Mouse (Mus musculus) heart, postnatal 10 days (tissue): Measurements from ENCODE around the gene Sord. TPM values are rescaled to one million over a fixed set of nuclear protein-coding genes. Genes with fewer than 3 reads are reported as not detected.
"Not testable (repeated sequence)": the region's sequence is repeated elsewhere in the genome, so short reads cannot be mapped to it uniquely, and the experiment has no call there.

Source experiments
- DNase-seq, 2 experiments: peaks; one replicate each; pipeline ENCODE4 v3.0.0; 2021
- intact Hi-C: fragments of 180-260 bp; cut with DNase I; formaldehyde crosslinking; loops from one replicate; pipeline ENCODE4 v1.15.1; 2025
- total RNA-seq, 2 experiments: library from RNA; stranded (reverse); gene quantifications; 2 replicates each; pipeline ENCODE4 v1.2.3; 2021

Sord gene
- 100 to 1,000 TPM in 1 of 2 experiments, 10 to 100 TPM in 1; 88.5 to 113 TPM for total RNA-seq

DNA sequence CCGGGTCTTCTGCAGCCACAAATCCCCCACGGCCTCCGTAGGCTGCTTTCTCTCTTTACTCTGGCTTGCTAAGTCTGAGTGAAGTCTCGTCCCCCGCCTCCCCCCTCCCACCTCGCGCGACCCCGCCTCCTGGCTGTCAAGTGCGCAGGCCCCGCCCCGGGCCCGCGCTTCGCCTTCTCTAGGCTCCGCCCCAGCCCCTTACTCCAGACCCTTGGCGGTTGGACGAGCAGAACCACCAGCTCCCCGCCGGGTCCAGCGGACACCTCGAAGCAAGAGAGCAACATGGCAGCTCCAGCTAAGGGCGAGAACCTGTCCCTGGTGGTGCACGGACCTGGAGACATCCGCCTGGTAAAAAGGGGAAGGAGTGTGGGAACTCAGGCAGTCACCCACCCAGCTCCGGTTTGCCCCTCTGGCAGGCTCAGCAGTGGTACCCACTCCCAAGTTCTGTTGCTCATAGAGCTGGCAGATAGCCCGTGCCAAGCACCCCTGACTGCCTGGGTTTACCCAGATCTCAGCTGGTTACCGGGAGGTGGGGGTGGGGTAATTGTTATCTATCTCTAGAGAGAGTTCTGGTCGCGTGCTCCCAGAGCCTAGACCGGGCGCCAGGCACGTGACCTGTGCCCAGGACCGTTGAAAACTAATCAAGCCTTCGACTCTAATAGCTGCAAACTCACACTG is at the start of gene Sord:
Gene Sord, plus strand, starts transcription at position 139 of the 678 bp plus-strand sequence.
- intact Hi-C loops, result no loop called here
- DNase-seq, result peak; percentile 81 to 85

DNA sequence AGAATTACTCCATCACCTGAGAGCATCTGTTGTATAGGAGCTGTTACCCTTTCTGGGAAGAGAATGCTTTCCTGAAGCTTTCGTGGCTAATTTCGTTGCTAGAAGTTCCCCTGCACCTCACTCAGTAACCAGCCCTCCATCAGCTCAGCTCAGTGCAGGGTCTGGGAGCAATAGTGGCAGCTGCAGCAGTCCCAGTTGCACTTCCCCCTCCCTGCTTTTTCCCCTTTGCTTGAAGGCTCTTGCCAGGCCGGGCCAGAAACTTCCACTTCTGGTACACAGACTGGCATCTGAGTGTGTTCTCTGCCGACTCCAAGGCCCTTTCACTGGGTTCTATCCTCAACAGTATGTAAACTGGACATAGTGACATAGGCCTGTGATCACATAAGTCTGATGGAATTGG is 49.5 kb upstream of the Sord start:
- no peak for DNase-seq
- intact Hi-C loops, result no loop called here

DNA sequence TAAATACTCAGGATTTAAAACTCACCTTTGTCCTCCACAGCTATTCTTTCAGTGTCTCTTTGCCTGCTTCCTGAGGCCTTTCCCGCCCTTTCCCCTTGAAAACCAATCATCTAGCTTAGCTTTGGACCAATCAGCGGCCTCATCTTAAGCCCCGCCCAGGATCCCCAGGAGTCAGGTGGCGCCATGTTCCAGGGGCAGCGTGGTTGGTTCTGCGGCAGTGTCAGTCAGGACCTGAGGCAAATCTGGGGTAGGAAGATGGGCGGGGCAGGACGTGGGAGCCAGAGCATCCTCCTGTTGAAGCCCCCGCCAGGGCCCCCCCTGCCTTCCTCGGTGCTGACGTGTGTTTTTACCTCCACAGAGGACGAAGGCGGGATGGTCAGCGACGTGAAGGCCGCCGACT is 48.4 kb upstream of the Sord start, which contains the start of the genes Patl2 and Terb2:
Gene Patl2, minus strand, starts transcription at position 84 of the 400 bp plus-strand sequence.
Gene Terb2, plus strand, starts transcription at position 167 of the 400 bp plus-strand sequence.
- no peak for DNase-seq
- intact Hi-C loops, result no loop called here

DNA sequence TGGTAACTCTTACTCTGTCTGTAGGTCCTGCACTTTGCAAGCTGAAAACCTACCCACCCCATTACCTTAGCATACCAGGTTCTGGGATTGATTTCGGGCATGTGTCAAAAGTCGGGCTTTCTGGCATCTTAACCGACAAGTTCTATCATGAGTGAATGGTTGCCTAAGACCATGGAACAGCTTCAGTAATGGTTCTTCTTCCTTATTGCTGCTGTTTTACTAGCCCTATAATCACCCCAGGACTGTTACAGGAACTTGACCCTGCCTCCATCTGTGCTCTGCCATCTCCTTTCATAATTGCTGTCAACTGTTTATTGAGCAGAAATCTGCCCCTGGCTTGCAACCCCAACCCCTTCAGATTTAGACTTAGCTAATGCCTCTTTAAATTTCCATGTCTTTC is 47.8 kb upstream of the Sord start:
- intact Hi-C loops, result no loop called here
- DNase-seq, result no peak

DNA sequence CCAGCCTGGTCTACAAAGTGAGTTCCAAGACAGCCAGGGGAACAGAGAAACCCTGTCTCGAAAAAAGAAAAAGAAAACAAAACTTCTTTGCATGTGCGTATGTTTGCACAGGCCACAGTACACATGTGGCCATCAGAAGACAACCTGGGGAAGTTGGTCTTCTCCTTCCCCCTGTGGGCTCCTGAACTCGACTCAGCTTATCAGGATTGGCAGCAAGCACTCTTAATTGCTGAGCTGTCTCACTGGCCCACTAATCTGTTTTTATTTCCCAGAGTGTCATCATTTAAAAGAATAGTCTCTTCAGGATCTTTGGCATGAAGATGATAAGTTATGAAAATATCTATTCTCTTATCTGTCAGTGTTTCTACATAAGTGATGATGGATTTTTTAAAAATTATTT is 42.7 kb upstream of the Sord start:
- no peak for DNase-seq
- intact Hi-C loops, result loop anchor here (10.0 kb wide), 1 partner anchor 433 kb away; no protein-coding TSS in a partner anchor

DNA sequence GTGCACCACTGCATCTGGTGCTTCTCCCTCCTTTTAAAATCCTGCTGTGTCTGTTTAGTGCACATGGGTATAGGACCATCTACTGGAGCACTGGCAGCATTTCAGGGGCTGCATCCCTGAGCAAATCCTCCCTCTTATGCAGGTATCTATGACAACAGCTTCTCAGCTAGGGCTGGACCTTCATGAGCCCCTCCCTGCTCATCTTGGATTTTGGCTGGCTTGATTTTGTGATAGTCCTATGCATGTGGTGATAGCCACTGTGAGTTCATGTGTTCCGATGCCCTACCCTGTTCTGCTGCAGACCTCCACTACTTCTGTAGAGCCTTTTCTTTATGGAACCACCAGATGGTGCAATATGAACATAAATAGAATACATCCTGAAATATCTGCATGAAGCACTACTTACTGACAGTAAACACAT is 40.0 kb upstream of the Sord start:
- DNase-seq, result peak; percentile 9 to 32

DNA sequence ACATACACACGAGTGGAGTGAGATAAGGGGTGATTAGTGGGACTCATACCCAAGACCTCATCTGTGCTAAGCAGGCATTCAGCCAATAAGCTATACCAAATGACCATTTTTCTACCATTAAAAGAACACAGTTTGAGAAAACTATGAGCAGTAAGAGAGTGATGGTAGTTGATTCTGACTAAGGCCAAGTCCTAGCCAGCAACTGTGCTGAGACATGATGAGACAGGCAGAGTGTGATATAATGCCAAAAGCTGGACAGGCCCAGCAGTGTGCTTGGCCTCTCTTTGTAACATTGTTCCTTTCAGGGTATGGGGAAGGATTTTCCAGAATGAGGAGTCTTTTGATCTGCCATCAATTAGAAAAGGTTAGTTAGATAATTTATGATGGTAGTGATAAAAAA is 33.0 kb upstream of the Sord start:
- intact Hi-C loops, result no loop called here
- DNase-seq, result no peak

More for the DNA sequence above, 40.0 kb upstream of the Sord start:
- intact Hi-C loops, result loop anchor here (1.0 to 10.0 kb wide), 4 partner anchors 50 to 430 kb away; no protein-coding TSS in a partner anchor

DNA sequence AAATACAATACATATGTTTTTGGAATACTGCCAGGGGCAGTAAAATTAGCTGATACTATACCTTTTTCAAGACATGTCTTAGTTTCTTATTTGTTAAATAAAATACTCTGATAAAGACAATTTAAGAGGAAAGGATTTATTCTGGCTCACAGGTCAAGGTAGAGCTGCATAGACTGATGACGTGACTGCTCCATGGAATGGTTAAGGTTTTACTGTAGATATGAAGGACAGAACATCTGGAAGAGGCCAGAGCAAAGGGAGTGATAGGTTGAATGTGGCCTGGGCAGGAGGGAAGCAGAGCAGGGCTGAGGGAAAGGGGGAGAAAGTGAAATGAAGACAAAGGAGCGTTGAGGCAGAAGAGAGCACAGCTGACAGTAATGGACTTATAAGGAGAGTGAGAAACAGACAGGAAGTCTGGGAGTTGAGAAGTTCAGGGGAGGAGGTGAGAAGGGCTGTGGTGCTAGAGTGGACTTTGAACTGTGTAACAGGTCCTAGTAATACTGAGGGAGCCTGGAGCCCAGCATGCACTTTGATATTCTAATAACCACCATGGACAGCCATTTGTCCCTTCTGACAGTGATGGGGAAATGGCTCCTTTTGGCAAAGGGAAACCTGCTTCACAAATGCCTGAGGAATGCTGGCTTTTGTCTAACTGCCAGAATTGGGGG is 28.0 kb upstream of the Sord start:
- DNase-seq, result no peak
- intact Hi-C loops, result no loop called here

DNA sequence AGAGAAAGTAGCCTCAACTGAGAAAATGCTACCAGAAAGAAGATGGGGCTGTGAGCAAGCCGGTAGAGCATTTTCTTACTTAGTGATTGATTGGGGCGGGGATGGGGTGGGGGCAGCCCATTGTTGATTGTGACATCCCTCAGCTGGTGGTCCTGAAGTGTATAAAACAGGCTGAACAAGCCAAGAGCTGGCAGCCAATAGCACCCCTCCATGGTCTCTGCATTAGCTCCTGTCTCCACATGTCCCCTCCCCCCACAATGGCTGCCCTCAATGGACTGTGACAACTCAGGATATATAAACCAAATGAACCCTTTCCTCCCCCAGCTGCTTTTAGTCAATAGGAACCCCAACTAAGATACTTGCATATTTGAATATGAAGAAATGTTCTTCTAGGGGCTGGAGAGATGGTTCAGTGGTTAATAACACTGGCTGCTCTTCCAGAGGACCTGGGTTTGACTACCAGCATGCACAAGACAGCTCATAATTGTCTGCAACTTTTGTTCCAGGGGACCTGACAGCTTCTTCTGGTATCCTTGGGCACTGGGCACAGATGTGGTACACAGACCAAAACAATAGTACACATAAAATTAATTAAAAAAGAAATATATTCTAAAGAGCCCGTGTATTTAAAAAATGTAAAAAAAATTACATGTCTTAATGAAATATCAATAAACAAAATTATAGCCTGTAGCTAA is 23.9 kb upstream of the Sord start:
- no peak for DNase-seq
- intact Hi-C loops, result no loop called here

DNA sequence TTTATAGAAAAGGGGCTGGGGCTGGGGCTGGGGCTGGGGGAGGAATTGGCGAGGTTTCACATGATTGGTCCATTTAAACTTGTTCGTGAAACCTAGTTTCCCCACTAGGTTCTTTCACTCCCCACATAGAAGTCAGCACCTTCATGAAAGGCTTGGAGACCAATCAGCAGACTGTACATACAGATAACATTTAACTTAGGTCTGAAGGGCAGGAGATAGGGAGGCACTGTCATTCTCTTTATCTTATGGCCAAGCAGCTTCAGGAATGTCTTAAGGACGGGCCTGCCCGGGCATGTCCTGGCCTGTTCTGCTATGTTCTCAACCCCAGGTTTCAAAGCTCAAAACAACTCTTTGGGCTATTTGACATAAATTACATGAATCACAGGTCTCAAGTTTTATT is 17.5 kb upstream of the Sord start:
- DNase-seq, intact Hi-C loops: not testable (repeated sequence)

DNA sequence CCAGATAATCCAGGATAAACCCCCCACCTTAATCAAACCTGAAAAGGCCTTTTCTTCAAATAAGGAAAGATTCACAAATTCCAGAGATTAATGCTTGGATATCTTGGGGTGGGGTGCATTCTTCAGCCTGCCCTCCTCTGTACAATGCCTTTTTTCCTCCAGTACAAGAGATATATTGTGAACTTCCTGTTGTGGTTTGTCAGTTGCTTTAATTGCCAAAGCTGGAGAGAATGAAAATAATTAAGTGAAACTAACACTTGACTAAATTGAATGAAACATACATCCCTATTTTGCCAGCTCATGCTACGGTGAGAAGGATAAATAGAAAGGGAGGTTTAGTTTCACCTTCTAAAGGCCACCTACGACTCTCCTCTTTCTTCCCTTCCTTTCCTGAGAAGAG is 16.3 kb upstream of the Sord start:
- intact Hi-C loops, result no loop called here
- no peak for DNase-seq

DNA sequence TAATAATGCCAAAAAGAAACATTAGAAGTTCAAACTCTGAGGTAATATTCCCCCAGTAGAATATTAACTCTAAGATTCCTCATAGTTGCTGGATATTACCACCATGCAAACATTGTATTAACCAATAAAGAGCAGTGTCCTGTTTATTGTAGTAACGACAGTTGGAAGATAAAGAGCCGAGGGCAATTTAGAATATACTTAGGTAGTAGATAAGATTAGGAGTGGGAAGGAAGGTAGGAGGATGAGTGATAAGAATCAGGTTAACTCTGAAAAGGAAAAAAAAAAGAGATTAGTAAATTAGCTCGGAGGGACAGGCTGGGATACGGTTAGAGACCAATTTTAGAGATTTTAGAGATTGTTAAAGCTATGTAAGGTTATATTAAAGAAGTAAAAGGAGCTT is 13.2 kb upstream of the Sord start:
- DNase-seq, result no peak
- intact Hi-C loops, result no loop called here

DNA sequence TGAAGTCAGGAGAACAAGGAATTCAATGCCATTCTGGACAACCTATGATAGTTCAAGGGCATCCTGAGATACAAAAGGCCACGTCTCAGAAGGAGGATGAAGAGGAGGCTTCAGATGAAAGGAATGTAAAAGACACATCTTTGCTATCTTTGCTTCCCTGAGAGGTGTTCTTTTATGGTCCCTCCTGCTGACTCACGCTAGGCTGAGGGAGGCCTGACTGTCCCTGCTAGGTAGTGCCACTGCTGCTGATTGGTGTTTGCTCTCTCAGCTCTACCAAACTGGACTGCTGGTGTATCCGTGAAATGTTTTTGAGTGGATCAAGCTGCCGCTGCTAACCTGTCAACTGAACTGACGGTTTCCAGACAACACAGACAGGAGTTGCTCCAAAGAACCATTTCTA is 12.8 kb upstream of the Sord start:
- intact Hi-C loops, result no loop called here
- DNase-seq, result no peak

DNA sequence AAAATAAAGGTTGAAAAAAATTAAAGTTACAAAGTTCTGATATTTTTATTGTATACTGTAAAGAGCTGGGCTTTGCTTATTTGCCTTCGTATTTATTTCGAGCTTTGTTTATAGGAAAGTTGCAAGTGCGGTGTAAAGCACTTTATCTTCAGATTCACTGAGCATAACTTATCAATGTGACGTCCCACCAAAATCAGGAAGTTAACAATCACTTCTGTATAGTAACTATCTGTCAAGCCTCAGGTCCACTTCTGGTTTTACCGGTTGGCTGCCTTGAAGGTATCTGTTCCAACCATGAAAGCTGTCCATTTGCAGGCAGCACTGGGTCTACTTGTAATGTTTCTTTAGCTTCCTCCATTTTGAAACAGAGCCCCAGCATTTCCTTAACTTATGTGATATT is 12.3 kb upstream of the Sord start:
- intact Hi-C loops, result no loop called here

DNA sequence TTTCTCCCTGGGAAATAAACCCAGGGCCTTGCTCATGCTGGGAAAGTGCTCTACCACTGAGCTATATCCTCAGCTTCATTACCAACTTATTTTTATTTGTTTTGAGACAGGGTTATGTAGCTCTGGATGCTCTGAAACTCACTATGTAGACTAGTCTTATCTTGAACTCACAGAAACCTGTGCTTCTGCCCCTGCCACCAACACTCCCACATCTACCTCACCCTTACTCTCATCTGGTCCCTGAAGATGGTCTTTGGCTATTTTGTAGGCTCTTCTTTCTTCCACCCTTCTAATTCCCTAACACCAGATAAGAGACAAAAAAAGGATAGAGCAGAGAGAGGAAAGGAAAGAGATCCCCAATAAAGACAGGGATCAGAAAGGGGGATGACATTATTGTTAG is 10.9 kb upstream of the Sord start:
- DNase-seq, result no peak
- intact Hi-C loops, result no loop called here

More for the DNA sequence above, 12.3 kb upstream of the Sord start:
- no peak for DNase-seq

DNA sequence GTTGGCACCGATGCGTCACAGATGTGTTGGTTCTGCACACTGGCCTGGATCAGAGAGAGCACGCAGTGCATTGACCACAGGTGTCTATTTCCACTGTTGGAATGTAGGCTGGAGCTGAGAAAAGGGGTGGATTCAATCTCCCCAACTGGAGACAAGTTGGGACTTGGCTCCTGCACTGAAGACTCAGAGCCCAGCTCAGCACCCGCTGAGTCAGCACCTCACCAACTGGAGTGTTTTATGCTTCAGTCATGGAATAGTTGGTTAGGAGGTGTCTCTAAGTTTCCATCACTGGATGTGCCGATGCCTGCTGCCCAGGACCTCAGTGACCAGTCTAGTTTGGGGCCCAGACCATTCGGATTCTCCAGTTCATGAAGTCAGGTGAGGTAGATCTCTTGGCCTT is 4.2 kb upstream of the Sord start:
- DNase-seq, result no peak
- intact Hi-C loops, result no loop called here

DNA sequence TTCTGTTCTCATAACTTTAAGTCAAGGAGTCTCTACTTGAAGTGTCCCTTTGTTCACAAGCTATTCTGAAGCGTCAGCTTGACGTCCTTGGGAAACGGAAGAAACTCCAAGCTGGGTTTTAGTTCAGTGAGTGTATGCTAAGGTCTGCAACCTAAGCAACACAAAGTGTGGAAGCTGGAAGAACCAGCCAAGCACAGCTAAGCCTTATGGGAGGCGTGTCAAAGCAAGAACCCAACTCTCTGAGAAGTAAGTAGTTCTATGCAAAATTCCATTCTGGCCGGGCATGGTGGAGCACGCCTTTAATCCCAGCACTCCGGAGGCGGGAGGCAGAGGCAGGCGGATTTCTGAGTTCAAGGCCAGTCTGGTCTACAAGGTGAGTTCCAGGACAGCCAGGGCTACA is 2.9 kb upstream of the Sord start:
- no peak for DNase-seq
- intact Hi-C loops, result no loop called here

DNA sequence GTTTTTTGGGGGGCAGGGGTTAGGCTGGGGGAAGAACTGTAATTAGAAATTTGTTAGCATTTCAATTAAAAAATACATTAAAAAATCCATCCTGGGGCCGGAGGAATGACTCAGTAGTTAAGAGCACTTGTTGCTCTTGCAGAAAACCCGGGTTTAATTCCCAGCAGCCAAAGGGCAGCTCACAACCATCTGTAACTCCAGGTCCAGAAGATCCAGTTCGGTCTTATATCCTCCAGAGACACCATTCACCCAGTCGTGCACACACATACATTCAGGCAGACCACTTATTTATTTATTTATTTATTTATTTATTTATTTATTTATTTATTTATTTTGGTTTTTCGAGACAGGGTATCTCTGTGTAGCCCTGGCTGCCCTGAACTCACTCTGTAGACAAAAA is 1.2 kb upstream of the Sord start:
- DNase-seq, result no peak
- intact Hi-C loops, result no loop called here

DNA sequence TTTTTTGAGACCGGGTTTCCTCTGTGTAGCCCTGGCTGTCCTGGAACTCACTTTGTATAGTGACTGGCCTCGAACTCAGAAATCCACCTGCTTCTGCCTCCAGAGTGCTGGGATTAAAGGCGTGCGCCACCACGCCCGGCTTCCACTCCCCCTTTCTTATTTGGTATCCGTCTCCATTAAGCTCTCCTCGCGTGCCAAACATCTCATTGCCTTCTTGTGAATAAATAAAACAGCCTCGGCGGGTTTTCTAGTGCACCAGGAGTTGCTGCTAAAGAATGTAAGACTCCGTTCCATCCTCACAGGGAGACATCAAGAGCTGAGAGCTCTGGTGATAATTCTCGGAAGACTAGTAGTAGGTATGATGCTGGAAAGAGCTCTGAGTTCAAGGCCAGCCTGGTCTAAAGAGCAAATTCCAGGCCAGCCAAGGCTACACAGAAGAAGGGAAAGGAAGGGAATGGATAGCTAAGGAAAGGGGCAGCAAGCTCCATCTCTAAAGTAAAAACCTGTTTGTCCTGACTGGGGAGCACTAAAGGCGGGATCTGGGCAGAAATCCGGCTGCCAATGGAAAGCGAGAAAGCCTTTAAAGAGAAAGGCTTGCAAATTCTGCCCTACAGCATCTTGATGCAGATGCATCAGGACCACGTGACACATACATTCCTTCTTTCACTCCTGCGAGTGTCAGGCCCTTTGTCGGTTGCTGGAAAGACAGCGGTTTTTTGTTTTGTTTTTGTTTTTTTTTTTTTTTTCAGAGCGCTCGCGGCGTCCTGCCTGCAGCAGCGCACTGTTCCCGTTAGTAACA is 591 bp upstream of the Sord start:
- intact Hi-C loops, result no loop called here
- peak; percentile 38 to 54 for DNase-seq

DNA sequence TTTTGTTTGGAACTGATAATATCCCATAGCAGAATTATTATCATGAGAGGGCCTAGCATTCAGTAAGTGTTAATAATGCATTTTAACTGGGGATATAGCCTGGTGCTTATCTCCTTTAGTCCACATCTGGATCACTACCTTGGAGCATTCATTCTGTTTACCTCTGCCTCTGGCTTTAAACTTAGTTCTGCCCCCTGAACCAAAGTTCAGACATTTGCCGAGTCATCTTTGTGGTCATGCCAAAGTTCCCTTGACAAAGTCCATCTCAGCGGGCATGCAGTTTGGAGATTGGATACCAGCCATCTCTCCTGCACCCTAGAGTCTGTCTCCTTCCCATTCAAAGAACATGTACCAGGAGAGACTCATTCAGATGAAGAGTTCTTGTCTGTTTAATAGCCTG is 876 bp downstream of the Sord start:
- peak in 1 of 2 experiments; percentile 9 for DNase-seq
- intact Hi-C loops, result no loop called here

DNA sequence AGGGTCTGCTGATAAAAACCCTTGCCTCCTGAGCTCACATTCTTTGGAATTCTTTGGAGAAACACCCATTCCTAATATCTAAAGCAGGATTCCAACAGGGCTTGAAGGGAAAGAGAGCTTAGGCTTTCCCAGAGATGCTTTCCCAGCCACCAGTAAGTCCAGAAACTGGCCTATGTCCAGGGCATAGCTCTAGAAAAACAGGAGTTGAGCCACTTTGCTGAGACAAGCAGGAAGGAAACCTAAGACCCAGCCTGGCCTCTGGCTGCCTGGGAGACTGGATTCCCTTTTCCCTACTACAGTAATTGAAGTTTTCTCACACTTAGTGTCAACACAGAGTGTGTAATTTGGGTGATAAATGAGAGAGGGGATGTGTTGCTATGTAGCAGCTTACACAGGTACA is 1.8 kb downstream of the Sord start:
- peak; percentile 9 to 22 for DNase-seq
- intact Hi-C loops, result no loop called here
